26 mouse cellular contexts compared by ENCODE assay signal in the genomic region with DNA sequence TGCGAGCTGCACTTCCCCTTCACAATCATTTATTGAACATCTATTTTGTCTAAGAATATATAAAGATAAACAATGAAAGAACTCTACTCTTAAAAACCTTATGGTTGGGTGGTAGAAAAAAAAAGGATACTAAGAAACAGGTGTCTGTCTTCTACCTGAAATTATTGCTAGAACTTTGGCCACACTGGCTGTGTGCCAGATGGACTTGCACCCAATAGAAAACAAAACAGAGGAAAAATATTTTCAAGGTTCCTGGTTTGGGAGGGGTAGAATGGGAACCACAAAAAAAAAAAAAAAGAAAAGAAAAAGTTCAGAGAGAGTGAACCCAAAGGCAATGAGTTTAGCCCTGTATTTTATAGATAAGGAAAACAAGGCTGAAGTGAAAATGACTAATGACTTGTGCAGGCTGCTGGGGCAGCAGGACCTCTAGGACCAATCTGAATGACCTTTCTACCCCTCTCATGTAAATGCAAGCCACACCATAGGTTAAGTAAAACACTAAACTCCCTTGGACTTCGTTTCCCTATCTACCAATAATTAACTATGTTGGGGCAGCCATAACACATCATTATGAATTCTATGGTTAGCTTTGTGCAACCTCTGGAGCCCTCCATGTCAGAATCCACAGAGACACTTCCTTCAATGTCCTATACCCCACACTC. TPM values are rescaled to one million over a fixed set of nuclear protein-coding genes. Genes with fewer than 3 reads are reported as not detected.
A peak's percentile ranks its signal among the peaks of the same experiment; 100 is the strongest.
DNase-seq lines count a peak whose midpoint lies in the region; ATAC-seq and TF ChIP-seq lines count a peak whose summit lies in the region.
"Had no signal": no experiment of that assay in that cellular context is flagged by ENCODE, and none has a peak within 500 bp of the region (broad histone marks: within the 10 kb centered on the region; RNA-seq: fewer than 3 reads in every experiment).

No protein-coding gene starts in this region.

- H3K36me3 ChIP-seq in intestine, embryonic 15.5 days: no peaks in the 10 kb centered on the region
- no peaks in the 10 kb centered on the region for H3K36me3 ChIP-seq in intestine, postnatal 0 days (ENCODE audit: control insufficient read depth, insufficient read depth)
- no peaks in the 10 kb centered on the region for H3K36me3 ChIP-seq in small intestine, adult 2 months (ENCODE audit: control insufficient read depth, insufficient read depth, low read length)
- H3K36me3 ChIP-seq in forebrain, embryonic 16.5 days (ENCODE audit: control insufficient read depth, insufficient read depth): no peaks in the 10 kb centered on the region
- H3K36me3 ChIP-seq: forebrain, embryonic 10.5 days; G1E; hindbrain, embryonic 12.5 days; limb, embryonic 12.5 days; lung, embryonic 15.5 days; midbrain, embryonic 15.5 days; neural tube, embryonic 13.5 days had no signal

- H3K27ac ChIP-seq in intestine, embryonic 15.5 days: no peak overlapping the region
- H3K27ac ChIP-seq in intestine, postnatal 0 days (ENCODE audit: low read depth, low read length): no peak overlapping the region
- H3K27ac ChIP-seq in small intestine, adult 2 months (ENCODE audit: insufficient read depth, low read depth, low read length): peak overlapping the region; percentile 89
- H3K27ac ChIP-seq in forebrain, embryonic 16.5 days (ENCODE audit: low read length): no peak overlapping the region
- H3K27ac ChIP-seq: forebrain, embryonic 10.5 days; hindbrain, embryonic 12.5 days; limb, embryonic 12.5 days; liver, embryonic 14.5 days; lung, embryonic 15.5 days; midbrain, embryonic 15.5 days; neural tube, embryonic 13.5 days had no signal

- TF ChIP-seq CTCF in intestine, postnatal 0 days (IDR thresholded peaks at IDR 0.05; ENCODE audit: low read depth): no peak
- no peak for TF ChIP-seq CTCF in small intestine, adult 2 months (IDR thresholded peaks at IDR 0.05; ENCODE audit: extremely low read depth, insufficient read length, insufficient replicate concordance, low read depth, low read length)

- no peak overlapping the region for H3K4me2 ChIP-seq in intestine, embryonic 15.5 days (replicated peaks)
- no peak overlapping the region for H3K4me2 ChIP-seq in intestine, postnatal 0 days (replicated peaks; ENCODE audit: low read depth)
- no peak overlapping the region for H3K4me2 ChIP-seq in forebrain, embryonic 16.5 days (ENCODE audit: low read length)
- H3K4me2 ChIP-seq: hindbrain, embryonic 12.5 days; limb, embryonic 12.5 days; lung, embryonic 15.5 days; midbrain, embryonic 15.5 days; neural tube, embryonic 13.5 days had no signal

- ATAC-seq in intestine, embryonic 15.5 days: peak; percentile 79
- ATAC-seq in intestine, postnatal 0 days: peak; percentile 81
- no peak for ATAC-seq in forebrain, embryonic 16.5 days
- ATAC-seq: midbrain, embryonic 15.5 days; Patski had no signal

- H3K4me1 ChIP-seq in intestine, embryonic 15.5 days (replicated peaks): no peaks in the 10 kb centered on the region
- H3K4me1 ChIP-seq in intestine, postnatal 0 days (replicated peaks; ENCODE audit: control insufficient read depth, insufficient read depth, low read length): no peaks in the 10 kb centered on the region; the same call in 1 of the 2 replicates
- peaks cover 17% of the 10 kb centered on the region; the same call in 1 of the 2 replicates for H3K4me1 ChIP-seq in small intestine, adult 2 months (ENCODE audit: control insufficient read depth, insufficient read depth, insufficient read length, low read length)
- no peaks in the 10 kb centered on the region for H3K4me1 ChIP-seq in forebrain, embryonic 16.5 days (replicated peaks; ENCODE audit: control insufficient read depth, insufficient read depth, low read length)
- H3K4me1 ChIP-seq: hindbrain, embryonic 12.5 days; limb, embryonic 12.5 days; lung, embryonic 15.5 days; midbrain, embryonic 15.5 days had no signal

- no peaks in the 10 kb centered on the region for H3K27me3 ChIP-seq in intestine, embryonic 15.5 days (replicated peaks)
- H3K27me3 ChIP-seq in intestine, postnatal 0 days (replicated peaks; ENCODE audit: control insufficient read depth, insufficient read depth, low read length): no peaks in the 10 kb centered on the region
- no peaks in the 10 kb centered on the region for H3K27me3 ChIP-seq in small intestine, adult 2 months (ENCODE audit: control insufficient read depth, insufficient read depth, low read length)
- no peaks in the 10 kb centered on the region for H3K27me3 ChIP-seq in forebrain, embryonic 16.5 days (replicated peaks; ENCODE audit: control insufficient read depth, insufficient read depth, low read length)
- H3K27me3 ChIP-seq: hindbrain, embryonic 12.5 days; lung, embryonic 15.5 days; midbrain, embryonic 15.5 days; neural tube, embryonic 13.5 days; Patski had no signal

- peak; percentile 67 for DNase-seq in kidney, postnatal 10 days
- no peak for DNase-seq in cerebellum, adult 11 months
- no peak for DNase-seq in left cerebral cortex, postnatal 4 days
- DNase-seq: B cell, adult 2 months; cerebellum, adult 11-12 months; cerebellum, postnatal 10 days; gastrocnemius, postnatal 25 days; heart, adult 18-20 months; layer of hippocampus, postnatal 36 days; lung, postnatal 4 days; right cerebral cortex, postnatal 4 days had no signal

- no peak overlapping the region for H3K9ac ChIP-seq in intestine, embryonic 15.5 days
- H3K9ac ChIP-seq in intestine, postnatal 0 days (ENCODE audit: low read depth, low read length): no peak overlapping the region
- no peak overlapping the region for H3K9ac ChIP-seq in forebrain, embryonic 16.5 days (replicated peaks; ENCODE audit: low read depth, low read length)
- H3K9ac ChIP-seq: hindbrain, embryonic 12.5 days; limb, embryonic 12.5 days; liver, embryonic 14.5 days; lung, embryonic 15.5 days; midbrain, embryonic 15.5 days; neural tube, embryonic 13.5 days had no signal

- H3K9me3 ChIP-seq in intestine, embryonic 15.5 days: no peaks in the 10 kb centered on the region
- no peaks in the 10 kb centered on the region for H3K9me3 ChIP-seq in intestine, postnatal 0 days (ENCODE audit: control insufficient read depth)
- H3K9me3 ChIP-seq in forebrain, embryonic 16.5 days (ENCODE audit: control insufficient read depth, low read length): no peaks in the 10 kb centered on the region
- H3K9me3 ChIP-seq: forebrain, embryonic 10.5 days; G1E; hindbrain, embryonic 12.5 days; limb, embryonic 12.5 days; lung, embryonic 15.5 days; midbrain, embryonic 15.5 days; neural tube, embryonic 13.5 days had no signal

- WGBS in intestine, embryonic 15.5 days: 58% methylated on average over 2 of the region's 2 CpGs
- WGBS in intestine, postnatal 0 days: 31% methylated on average over 2 of the region's 2 CpGs
- WGBS in small intestine, adult 2 months: 25% methylated on average over 2 of the region's 2 CpGs
- WGBS in forebrain, embryonic 16.5 days: 78% methylated on average over 2 of the region's 2 CpGs

- H3K4me3 ChIP-seq in intestine, embryonic 15.5 days (replicated peaks): no peak overlapping the region
- no peak overlapping the region for H3K4me3 ChIP-seq in intestine, postnatal 0 days (ENCODE audit: low read depth, low read length)
- H3K4me3 ChIP-seq in small intestine, adult 2 months (ENCODE audit: low read depth, low read length): no peak overlapping the region
- no peak overlapping the region for H3K4me3 ChIP-seq in forebrain, embryonic 16.5 days (replicated peaks; ENCODE audit: low read length)
- H3K4me3 ChIP-seq: forebrain, embryonic 10.5 days; hindbrain, embryonic 12.5 days; limb, embryonic 12.5 days; lung, embryonic 15.5 days; midbrain, embryonic 15.5 days; myocyte; neural tube, embryonic 13.5 days had no signal

- no peak for TF ChIP-seq POLR2A in small intestine, adult 2 months (IDR thresholded peaks at IDR 0.05; ENCODE audit: low read depth, low read length)

- intact Hi-C loops in left cerebral cortex, postnatal 4 days (cut with DNase I): no loop called here

RNA-seq across cellular contexts. Expression of a gene that starts 40.7 kb away (rescaled TPM):
- 5.4 and 6.9 TPM in 2 replicates for polyA plus RNA-seq in intestine, embryonic 15.5 days (2015; fragmentation: Nextera tagmentation; extraction: Ambion mirVana)
- 4.4 and 4.8 TPM in 2 replicates for polyA plus RNA-seq in intestine, postnatal 0 days (2015; fragmentation: Nextera tagmentation; extraction: Ambion mirVana)
- polyA plus RNA-seq in small intestine, adult 2 months (2012; rRNA removed): 0.48 and 2.4 TPM in 2 replicates
- polyA plus RNA-seq in forebrain, embryonic 16.5 days (2015; fragmentation: Nextera tagmentation; extraction: Ambion mirVana): 1.1 and 1.5 TPM in 2 replicates
- 1 to 10 TPM; 1.4 to 1.9 TPM for total RNA-seq in left cerebral cortex, postnatal 4 days (2021)
- total RNA-seq: CH12.LX had no signal
- polyA plus RNA-seq: G1E had no signal
